ENCODE assay signal across 23 mouse cellular contexts in the genomic region with DNA sequence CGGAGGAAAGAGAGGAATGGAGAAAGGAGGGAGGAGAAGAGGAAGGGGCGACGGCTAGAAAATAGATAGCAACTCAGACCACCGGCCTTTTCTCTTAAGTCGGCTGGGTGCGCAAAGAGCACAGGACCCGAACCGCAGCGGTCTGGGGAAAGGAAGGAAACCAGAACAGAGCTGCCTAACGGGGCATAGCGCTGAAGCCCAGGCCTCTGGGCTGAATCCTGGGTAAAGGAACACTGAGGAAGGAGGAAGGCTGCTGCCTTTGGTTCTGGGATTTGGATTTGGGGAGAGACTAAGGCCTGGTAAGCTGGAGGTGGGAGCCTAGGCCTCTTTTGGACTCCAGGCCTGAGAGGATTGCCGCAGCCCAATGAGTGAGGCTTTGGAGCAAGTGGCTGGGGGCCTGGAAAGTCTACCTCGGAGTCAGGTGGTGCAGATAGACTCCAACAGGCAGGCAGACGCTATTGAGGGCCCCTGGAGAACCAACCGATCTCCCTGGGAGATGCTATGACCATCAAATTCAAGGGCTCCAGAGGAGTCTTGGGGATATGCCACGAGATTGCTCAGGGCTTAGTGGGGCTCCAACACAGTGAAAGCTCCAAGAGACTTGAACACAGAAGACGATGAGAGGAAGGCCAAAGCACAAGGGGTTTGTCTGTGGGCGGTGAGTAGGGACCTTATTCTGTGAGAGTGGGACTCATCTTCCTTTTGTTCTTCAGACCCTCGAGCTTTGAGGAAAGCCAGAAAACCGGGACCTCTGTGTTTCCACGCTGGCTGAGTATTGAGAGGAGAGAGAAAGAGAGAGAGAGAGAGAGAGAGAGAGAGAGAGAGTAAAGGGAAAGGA. TPM values are rescaled to one million over a fixed set of nuclear protein-coding genes. Genes with fewer than 3 reads are reported as not detected.
DNase-seq lines count a peak whose midpoint lies in the region; ATAC-seq and TF ChIP-seq lines count a peak whose summit lies in the region.
"Had no signal": no experiment of that assay in that cellular context is flagged by ENCODE, and none has a peak within 500 bp of the region (broad histone marks: within the 10 kb centered on the region; RNA-seq: fewer than 3 reads in every experiment).

No protein-coding gene starts in this region.

- H3K4me3 ChIP-seq in hindbrain, embryonic 11.5 days (ENCODE audit: low read depth, low read length), result no peak overlapping the region
- H3K4me3 ChIP-seq in hindbrain, embryonic 14.5 days (replicated peaks; ENCODE audit: low read length), result no peak overlapping the region
- H3K4me3 ChIP-seq in midbrain, embryonic 10.5 days, result no peak overlapping the region
- no peak overlapping the region for H3K4me3 ChIP-seq in midbrain, embryonic 15.5 days
- H3K4me3 ChIP-seq in limb, embryonic 11.5 days (ENCODE audit: low read depth, low read length), result peak overlapping the region; percentile 77
- no peak overlapping the region for H3K4me3 ChIP-seq in stomach, postnatal 0 days (ENCODE audit: low read depth, low read length)

- no peak overlapping the region for H3K9ac ChIP-seq in hindbrain, embryonic 11.5 days (ENCODE audit: low read depth, low read length)
- no peak overlapping the region for H3K9ac ChIP-seq in hindbrain, embryonic 14.5 days
- H3K9ac ChIP-seq in midbrain, embryonic 15.5 days, result no peak overlapping the region
- H3K9ac ChIP-seq in limb, embryonic 11.5 days (ENCODE audit: low read length), result peak overlapping the region; percentile 97
- no peak overlapping the region for H3K9ac ChIP-seq in stomach, postnatal 0 days (ENCODE audit: low read length)
- H3K9ac ChIP-seq: embryonic facial prominence, embryonic 12.5 days; heart, embryonic 13.5 days; lung, embryonic 15.5 days; stomach, embryonic 15.5 days had no signal

- TF ChIP-seq CTCF in stomach, postnatal 0 days (IDR thresholded peaks at IDR 0.05; ENCODE audit: low read depth), result no peak

- no peaks in the 10 kb centered on the region for H3K36me3 ChIP-seq in hindbrain, embryonic 11.5 days (ENCODE audit: control insufficient read depth, insufficient read depth, low read length)
- H3K36me3 ChIP-seq in hindbrain, embryonic 14.5 days (replicated peaks; ENCODE audit: control insufficient read depth, insufficient read depth), result no peaks in the 10 kb centered on the region
- no peaks in the 10 kb centered on the region for H3K36me3 ChIP-seq in midbrain, embryonic 10.5 days
- no peaks in the 10 kb centered on the region for H3K36me3 ChIP-seq in midbrain, embryonic 15.5 days (replicated peaks)
- no peaks in the 10 kb centered on the region for H3K36me3 ChIP-seq in limb, embryonic 11.5 days (ENCODE audit: control insufficient read depth, insufficient read depth, low read length)
- no peaks in the 10 kb centered on the region for H3K36me3 ChIP-seq in stomach, postnatal 0 days (ENCODE audit: control insufficient read depth, insufficient read depth, low read length)
- H3K36me3 ChIP-seq: embryonic facial prominence, embryonic 12.5 days; heart, embryonic 13.5 days; lung, embryonic 15.5 days; stomach, embryonic 15.5 days had no signal

- peaks cover 8% of the 10 kb centered on the region for H3K4me1 ChIP-seq in hindbrain, embryonic 11.5 days (replicated peaks; ENCODE audit: control insufficient read depth, insufficient read depth, low read length)
- H3K4me1 ChIP-seq in hindbrain, embryonic 14.5 days (replicated peaks; ENCODE audit: control insufficient read depth, insufficient read depth, low read length), result no peaks in the 10 kb centered on the region
- H3K4me1 ChIP-seq in midbrain, embryonic 10.5 days, result peaks cover 14% of the 10 kb centered on the region
- peaks cover 10% of the 10 kb centered on the region; the same call in 1 of the 2 replicates for H3K4me1 ChIP-seq in midbrain, embryonic 15.5 days
- peaks cover 18% of the 10 kb centered on the region for H3K4me1 ChIP-seq in limb, embryonic 11.5 days (ENCODE audit: control insufficient read depth, insufficient read depth, low read length)
- no peaks in the 10 kb centered on the region for H3K4me1 ChIP-seq in stomach, postnatal 0 days (replicated peaks; ENCODE audit: control insufficient read depth, insufficient read depth)

- H3K4me2 ChIP-seq in hindbrain, embryonic 11.5 days (replicated peaks; ENCODE audit: low read depth, low read length), result no peak overlapping the region
- H3K4me2 ChIP-seq in hindbrain, embryonic 14.5 days (replicated peaks), result no peak overlapping the region
- H3K4me2 ChIP-seq in midbrain, embryonic 15.5 days, result no peak overlapping the region
- peak overlapping the region; percentile 47 for H3K4me2 ChIP-seq in limb, embryonic 11.5 days (ENCODE audit: low read depth, severe bottlenecking)
- no peak overlapping the region for H3K4me2 ChIP-seq in stomach, postnatal 0 days (replicated peaks; ENCODE audit: low read depth)

- no peaks in the 10 kb centered on the region for H3K9me3 ChIP-seq in hindbrain, embryonic 11.5 days (ENCODE audit: control insufficient read depth, low read length)
- H3K9me3 ChIP-seq in hindbrain, embryonic 14.5 days (ENCODE audit: control insufficient read depth, low read length), result no peaks in the 10 kb centered on the region
- H3K9me3 ChIP-seq in midbrain, embryonic 10.5 days (replicated peaks), result no peaks in the 10 kb centered on the region
- no peaks in the 10 kb centered on the region for H3K9me3 ChIP-seq in midbrain, embryonic 15.5 days
- no peaks in the 10 kb centered on the region for H3K9me3 ChIP-seq in limb, embryonic 11.5 days (ENCODE audit: control insufficient read depth, low read length)
- no peaks in the 10 kb centered on the region for H3K9me3 ChIP-seq in stomach, postnatal 0 days (ENCODE audit: control insufficient read depth, low read length)
- H3K9me3 ChIP-seq: embryonic facial prominence, embryonic 12.5 days; heart, embryonic 13.5 days; lung, embryonic 15.5 days; stomach, embryonic 15.5 days had no signal

- TF ChIP-seq EP300 in stomach, postnatal 0 days (optimal IDR thresholded peaks at IDR 0.05), result no peak

- 2% methylated on average over 21 of the region's 21 CpGs for WGBS in hindbrain, embryonic 11.5 days
- 1% methylated on average over 21 of the region's 21 CpGs for WGBS in hindbrain, embryonic 14.5 days
- under 1% methylated on average over 21 of the region's 21 CpGs for WGBS in midbrain, embryonic 10.5 days
- WGBS in midbrain, embryonic 15.5 days, result under 1% methylated on average over 21 of the region's 21 CpGs
- 2% methylated on average over 21 of the region's 21 CpGs for WGBS in limb, embryonic 11.5 days
- WGBS in stomach, postnatal 0 days, result 5% methylated on average over 21 of the region's 21 CpGs

- ATAC-seq in hindbrain, embryonic 11.5 days (ENCODE audit: low FRiP score), result no peak
- no peak for ATAC-seq in hindbrain, embryonic 14.5 days (ENCODE audit: low FRiP score)
- ATAC-seq in midbrain, embryonic 15.5 days (replicated peaks), result no peak
- ATAC-seq in limb, embryonic 11.5 days (ENCODE audit: insufficient number of reproducible peaks, low FRiP score, low TSS enrichment, low read depth), result no peak
- no peak for ATAC-seq in stomach, postnatal 0 days (ENCODE audit: low FRiP score, low TSS enrichment)
- ATAC-seq: inflammation-experienced regulatory T-cells, adult 6 months; Patski had no signal

- no peak overlapping the region for H3K27ac ChIP-seq in hindbrain, embryonic 11.5 days (ENCODE audit: low read depth, low read length)
- no peak overlapping the region for H3K27ac ChIP-seq in hindbrain, embryonic 14.5 days
- no peak overlapping the region for H3K27ac ChIP-seq in midbrain, embryonic 10.5 days (replicated peaks)
- H3K27ac ChIP-seq in midbrain, embryonic 15.5 days, result no peak overlapping the region
- H3K27ac ChIP-seq in limb, embryonic 11.5 days (replicated peaks; ENCODE audit: low read depth, low read length), result peak overlapping the region; percentile 95
- no peak overlapping the region for H3K27ac ChIP-seq in stomach, postnatal 0 days (replicated peaks)
- H3K27ac ChIP-seq: embryonic facial prominence, embryonic 12.5 days; heart, embryonic 13.5 days; lung, embryonic 15.5 days; stomach, embryonic 15.5 days had no signal

- peaks cover 98% of the 10 kb centered on the region for H3K27me3 ChIP-seq in hindbrain, embryonic 11.5 days (ENCODE audit: control insufficient read depth, insufficient read depth, low read length)
- H3K27me3 ChIP-seq in hindbrain, embryonic 14.5 days (ENCODE audit: control insufficient read depth, insufficient read depth, low read length), result peaks cover 99% of the 10 kb centered on the region
- peaks cover 100% of the 10 kb centered on the region for H3K27me3 ChIP-seq in midbrain, embryonic 10.5 days (ENCODE audit: low read depth, poor library complexity, severe bottlenecking)
- H3K27me3 ChIP-seq in midbrain, embryonic 15.5 days (replicated peaks), result peaks cover 98% of the 10 kb centered on the region
- H3K27me3 ChIP-seq in limb, embryonic 11.5 days (ENCODE audit: control insufficient read depth, insufficient read depth, low read length), result peaks cover 16% of the 10 kb centered on the region
- peaks cover 52% of the 10 kb centered on the region for H3K27me3 ChIP-seq in stomach, postnatal 0 days (ENCODE audit: control insufficient read depth, insufficient read depth, low read length)

- DNase-seq in hindbrain, embryonic 11.5 days (ENCODE audit: low spot score), result peak; percentile 59
- no peak for DNase-seq in hindbrain, embryonic 14.5 days (ENCODE audit: low spot score)
- DNase-seq in midbrain, embryonic 10.5 days (ENCODE audit: low spot score), result peak; percentile 39
- DNase-seq in limb, embryonic 11.5 days (ENCODE audit: low spot score), result peak; percentile 68
- DNase-seq in stomach, postnatal 0 days (ENCODE audit: low spot score), result peak; percentile 11
- no peak for DNase-seq in gastrocnemius, postnatal 25 days
- no peak for DNase-seq in thymus, postnatal 25 days
- DNase-seq: cerebellum, postnatal 36 days; gastrocnemius, postnatal 36 days; right cerebral cortex, adult 18-20 months; spleen, adult 18-20 months; thymus, postnatal 14 days had no signal

RNA-seq across cellular contexts. Expression of gene Hoxd11, which starts 1.4 kb away (rescaled TPM):
- not detected in 2 replicates for polyA plus RNA-seq in hindbrain, embryonic 11.5 days (2014; fragmentation: Nextera tagmentation; extraction: Ambion mirVana)
- polyA plus RNA-seq in hindbrain, embryonic 14.5 days (2014; fragmentation: Nextera tagmentation; extraction: Ambion mirVana), result not detected in 2 replicates
- polyA plus RNA-seq in midbrain, embryonic 10.5 days (2016; fragmentation: Nextera tagmentation; extraction: Ambion mirVana), result not detected in 2 replicates
- polyA plus RNA-seq in midbrain, embryonic 15.5 days (2015; fragmentation: Nextera tagmentation; extraction: Ambion mirVana), result not detected in 2 replicates
- 59.6 and 64.4 TPM in 2 replicates for polyA plus RNA-seq in limb, embryonic 11.5 days (2014; fragmentation: Nextera tagmentation; extraction: Ambion mirVana)
- polyA plus RNA-seq in stomach, postnatal 0 days (2015; fragmentation: Nextera tagmentation; extraction: Ambion mirVana), result not detected in 2 replicates
- total RNA-seq in gastrocnemius, postnatal 25 days (2021), result under 1 TPM in 1 of 2 experiments, not detected in 1; 0.26 TPM
- total RNA-seq: adrenal gland, adult 18-20 months; gastrocnemius, postnatal 36 days; hematopoietic stem cell, adult 5-6 weeks; megakaryocyte progenitor cell, adult 5-6 weeks had no signal
- polyA plus RNA-seq: embryonic facial prominence, embryonic 12.5 days; frontal cortex, adult 2 months; heart, embryonic 13.5 days; lung, embryonic 15.5 days; Patski had no signal

RNA-seq across cellular contexts. Expression of gene Hoxd12, which starts 6.0 kb away (rescaled TPM):
- not detected in 2 replicates for polyA plus RNA-seq in hindbrain, embryonic 11.5 days (2014; fragmentation: Nextera tagmentation; extraction: Ambion mirVana)
- not detected in 2 replicates for polyA plus RNA-seq in hindbrain, embryonic 14.5 days (2014; fragmentation: Nextera tagmentation; extraction: Ambion mirVana)
- not detected in 2 replicates for polyA plus RNA-seq in midbrain, embryonic 10.5 days (2016; fragmentation: Nextera tagmentation; extraction: Ambion mirVana)
- not detected in 2 replicates for polyA plus RNA-seq in midbrain, embryonic 15.5 days (2015; fragmentation: Nextera tagmentation; extraction: Ambion mirVana)
- polyA plus RNA-seq in limb, embryonic 11.5 days (2014; fragmentation: Nextera tagmentation; extraction: Ambion mirVana), result 80.7 and 82.2 TPM in 2 replicates
- polyA plus RNA-seq in stomach, postnatal 0 days (2015; fragmentation: Nextera tagmentation; extraction: Ambion mirVana), result not detected in 2 replicates
- not detected for total RNA-seq in gastrocnemius, postnatal 25 days (2021)
- total RNA-seq: adrenal gland, adult 18-20 months; gastrocnemius, postnatal 36 days; hematopoietic stem cell, adult 5-6 weeks; megakaryocyte progenitor cell, adult 5-6 weeks had no signal
- polyA plus RNA-seq: embryonic facial prominence, embryonic 12.5 days; frontal cortex, adult 2 months; heart, embryonic 13.5 days; inflammation-experienced regulatory T-cells, adult 6 months; lung, embryonic 15.5 days; Patski had no signal

RNA-seq across cellular contexts. Expression of gene Hoxd10, which starts 10.9 kb away (rescaled TPM):
- 0.13 TPM in 1 of 2 replicates, not detected in the other for polyA plus RNA-seq in hindbrain, embryonic 11.5 days (2014; fragmentation: Nextera tagmentation; extraction: Ambion mirVana)
- not detected in 2 replicates for polyA plus RNA-seq in hindbrain, embryonic 14.5 days (2014; fragmentation: Nextera tagmentation; extraction: Ambion mirVana)
- polyA plus RNA-seq in midbrain, embryonic 10.5 days (2016; fragmentation: Nextera tagmentation; extraction: Ambion mirVana), result not detected in 2 replicates
- not detected in 2 replicates for polyA plus RNA-seq in midbrain, embryonic 15.5 days (2015; fragmentation: Nextera tagmentation; extraction: Ambion mirVana)
- polyA plus RNA-seq in limb, embryonic 11.5 days (2014; fragmentation: Nextera tagmentation; extraction: Ambion mirVana), result 52.0 and 55.0 TPM in 2 replicates
- 0.10 TPM in 1 of 2 replicates, not detected in the other for polyA plus RNA-seq in stomach, postnatal 0 days (2015; fragmentation: Nextera tagmentation; extraction: Ambion mirVana)
- total RNA-seq in gastrocnemius, postnatal 25 days (2021), result 1 to 10 TPM; 1.5 to 4.5 TPM
- total RNA-seq: adrenal gland, adult 18-20 months; hematopoietic stem cell, adult 5-6 weeks; megakaryocyte progenitor cell, adult 5-6 weeks had no signal
- polyA plus RNA-seq: embryonic facial prominence, embryonic 12.5 days; frontal cortex, adult 2 months; inflammation-experienced regulatory T-cells, adult 6 months had no signal

RNA-seq across cellular contexts. Expression of gene Hoxd13, which starts 12.7 kb away (rescaled TPM):
- polyA plus RNA-seq in hindbrain, embryonic 11.5 days (2014; fragmentation: Nextera tagmentation; extraction: Ambion mirVana), result 0.15 TPM in 1 of 2 replicates, not detected in the other
- polyA plus RNA-seq in hindbrain, embryonic 14.5 days (2014; fragmentation: Nextera tagmentation; extraction: Ambion mirVana), result 0.08 TPM in 1 of 2 replicates, not detected in the other
- 0.05 TPM in 1 of 2 replicates, not detected in the other for polyA plus RNA-seq in midbrain, embryonic 10.5 days (2016; fragmentation: Nextera tagmentation; extraction: Ambion mirVana)
- polyA plus RNA-seq in midbrain, embryonic 15.5 days (2015; fragmentation: Nextera tagmentation; extraction: Ambion mirVana), result 0.06 TPM in 1 of 2 replicates, not detected in the other
- polyA plus RNA-seq in limb, embryonic 11.5 days (2014; fragmentation: Nextera tagmentation; extraction: Ambion mirVana), result 55.3 and 59.8 TPM in 2 replicates
- polyA plus RNA-seq in stomach, postnatal 0 days (2015; fragmentation: Nextera tagmentation; extraction: Ambion mirVana), result not detected in 2 replicates
- total RNA-seq in gastrocnemius, postnatal 25 days (2021), result not detected
- total RNA-seq: adrenal gland, adult 18-20 months; gastrocnemius, postnatal 36 days; hematopoietic stem cell, adult 5-6 weeks; megakaryocyte progenitor cell, adult 5-6 weeks had no signal
- polyA plus RNA-seq: embryonic facial prominence, embryonic 12.5 days; frontal cortex, adult 2 months; heart, embryonic 13.5 days; inflammation-experienced regulatory T-cells, adult 6 months; lung, embryonic 15.5 days; Patski; stomach, embryonic 15.5 days had no signal

RNA-seq across cellular contexts. Expression of gene Hoxd9, which starts 16.7 kb away (rescaled TPM):
- polyA plus RNA-seq in hindbrain, embryonic 11.5 days (2014; fragmentation: Nextera tagmentation; extraction: Ambion mirVana), result 0.11 TPM in 1 of 2 replicates, not detected in the other
- 0.09 TPM in 1 of 2 replicates, not detected in the other for polyA plus RNA-seq in hindbrain, embryonic 14.5 days (2014; fragmentation: Nextera tagmentation; extraction: Ambion mirVana)
- not detected in 2 replicates for polyA plus RNA-seq in midbrain, embryonic 10.5 days (2016; fragmentation: Nextera tagmentation; extraction: Ambion mirVana)
- polyA plus RNA-seq in midbrain, embryonic 15.5 days (2015; fragmentation: Nextera tagmentation; extraction: Ambion mirVana), result not detected in 2 replicates
- 17.1 and 24.1 TPM in 2 replicates for polyA plus RNA-seq in limb, embryonic 11.5 days (2014; fragmentation: Nextera tagmentation; extraction: Ambion mirVana)
- 0.31 and 0.34 TPM in 2 replicates for polyA plus RNA-seq in stomach, postnatal 0 days (2015; fragmentation: Nextera tagmentation; extraction: Ambion mirVana)
- total RNA-seq in gastrocnemius, postnatal 25 days (2021), result 10 to 100 TPM in 1 of 2 experiments, 1 to 10 TPM in 1; 5.7 to 14.7 TPM
- total RNA-seq: hematopoietic stem cell, adult 5-6 weeks; megakaryocyte progenitor cell, adult 5-6 weeks had no signal
- polyA plus RNA-seq: heart, embryonic 13.5 days; inflammation-experienced regulatory T-cells, adult 6 months had no signal

Comparison
In these comparisons a context has a peak if more than half of its experiments do, and no peak if none do; other contexts are left out.
1. DNase-seq: peak in hindbrain, embryonic 11.5 days (single experiment), midbrain, embryonic 10.5 days (single experiment), limb, embryonic 11.5 days (single experiment) and stomach, postnatal 0 days (single experiment); none in hindbrain, embryonic 14.5 days (single experiment), gastrocnemius, postnatal 25 days (single experiment) and thymus, postnatal 25 days (single experiment).
2. RNA of gene Hoxd11, which starts 1.4 kb away (polyA plus RNA-seq): 59.6 to 64.4 TPM in limb, embryonic 11.5 days; not detected in midbrain, embryonic 15.5 days, not detected in stomach, postnatal 0 days, not detected in hindbrain, embryonic 11.5 days, not detected in hindbrain, embryonic 14.5 days and not detected in midbrain, embryonic 10.5 days; every median in the first group is over 10 times any median in the second.
3. RNA of gene Hoxd12, which starts 6.0 kb away (polyA plus RNA-seq): 80.7 to 82.2 TPM in limb, embryonic 11.5 days; not detected in midbrain, embryonic 15.5 days, not detected in hindbrain, embryonic 11.5 days, not detected in hindbrain, embryonic 14.5 days, not detected in midbrain, embryonic 10.5 days and not detected in stomach, postnatal 0 days; every median in the first group is over 10 times any median in the second.
4. RNA of gene Hoxd10, which starts 10.9 kb away (polyA plus RNA-seq): 52.0 to 55.0 TPM in limb, embryonic 11.5 days; 0.13 TPM in hindbrain, embryonic 11.5 days, not detected in midbrain, embryonic 15.5 days, 0.10 TPM in stomach, postnatal 0 days, not detected in hindbrain, embryonic 14.5 days and not detected in midbrain, embryonic 10.5 days; every median in the first group is over 10 times any median in the second.